Mouse (Mus musculus): ENCODE results near the gene C1rb. TPM values are rescaled to one million over a fixed set of nuclear protein-coding genes. Genes with fewer than 3 reads are reported as not detected.

The C1rb gene
- not detected in 2 replicates for polyA plus RNA-seq (2012; rRNA removed)

DNA sequence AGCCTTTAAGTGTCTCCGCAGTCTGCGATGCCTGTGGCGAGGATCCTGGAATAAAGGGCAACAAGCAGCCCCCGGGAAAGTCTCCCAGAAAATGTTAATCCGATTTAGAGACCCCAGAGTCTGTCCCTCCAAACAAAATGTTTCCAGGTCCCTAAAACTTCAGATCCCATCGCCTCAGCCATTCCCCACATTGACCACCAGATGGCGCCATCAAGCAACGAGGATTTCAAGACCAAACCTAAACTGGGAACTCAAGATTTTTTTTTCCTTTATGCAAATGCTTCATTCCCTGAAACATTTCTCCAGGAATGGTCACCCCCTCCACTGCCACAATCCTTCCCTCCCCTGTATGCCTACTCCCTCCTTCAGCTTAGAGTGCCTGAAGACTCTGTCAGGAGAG, at the start of gene C1rb:
Gene C1rb (plus strand): TSS at position 269 of the 400 bp plus-strand sequence.

DNA sequence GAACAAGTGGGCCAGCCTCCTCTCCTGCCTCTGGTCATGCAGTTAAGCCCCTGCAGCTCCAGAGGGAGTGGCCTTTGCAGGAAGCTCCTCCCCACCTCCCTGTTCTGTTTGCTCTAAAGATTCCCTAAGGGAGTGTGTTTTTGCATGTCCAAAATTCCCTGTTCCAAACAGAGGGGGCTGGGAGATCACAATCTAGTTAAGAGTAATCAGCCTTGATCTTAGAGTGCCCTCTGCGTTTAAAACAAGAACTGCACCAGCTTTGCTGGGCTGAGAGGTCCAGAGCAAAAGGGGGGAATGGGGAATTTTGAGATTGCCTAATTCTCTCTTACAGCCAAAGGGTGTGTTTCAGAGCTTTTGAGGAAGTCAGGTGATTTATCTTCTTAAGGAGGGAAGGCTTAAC, 27.8 kb upstream of the C1rb start, which contains the start of gene C1s1:
Gene C1s1 (minus strand): TSS at position 76 of the 400 bp plus-strand sequence.

Other genes starting within 250 kb of the C1rb start
- gene Pex5, start 155.2 kb upstream of the C1rb start, polyA plus RNA-seq (2012; rRNA removed): 20.7 and 22.3 TPM in 2 replicates
- 3.7 and 3.8 TPM in 2 replicates for gene Clstn3, start 105.5 kb upstream of the C1rb start, polyA plus RNA-seq (2012; rRNA removed)
- gene C1rl, start 77.2 kb upstream of the C1rb start, polyA plus RNA-seq (2012; rRNA removed): 14.3 and 16.2 TPM in 2 replicates
- gene C1ra, start 57.9 kb upstream of the C1rb start, polyA plus RNA-seq (2012; rRNA removed): 29.2 and 33.8 TPM in 2 replicates
- gene C1s1, start 27.9 kb upstream of the C1rb start, polyA plus RNA-seq (2012; rRNA removed): 152 and 156 TPM in 2 replicates
- 0.01 TPM in 1 of 2 replicates, not detected in the other for gene C1s2, start 65.8 kb downstream of the C1rb start, polyA plus RNA-seq (2012; rRNA removed)
- gene Lpcat3, start 92.7 kb downstream of the C1rb start, polyA plus RNA-seq (2012; rRNA removed): 144 and 183 TPM in 2 replicates
- 72.1 and 82.3 TPM in 2 replicates for gene Emg1, start 141.9 kb downstream of the C1rb start, polyA plus RNA-seq (2012; rRNA removed)
- 119 and 130 TPM in 2 replicates for gene Phb2, start 142.0 kb downstream of the C1rb start, polyA plus RNA-seq (2012; rRNA removed)
- 33.5 and 37.1 TPM in 2 replicates for gene Ptpn6, start 168.4 kb downstream of the C1rb start, polyA plus RNA-seq (2012; rRNA removed)
- 75.8 and 79.2 TPM in 2 replicates for gene Grcc10, start 171.1 kb downstream of the C1rb start, polyA plus RNA-seq (2012; rRNA removed)
- gene Gm45234, start 185.7 kb downstream of the C1rb start, polyA plus RNA-seq (2012; rRNA removed): not detected in 2 replicates
- 2.4 and 3.4 TPM in 2 replicates for gene Atn1, start 186.2 kb downstream of the C1rb start, polyA plus RNA-seq (2012; rRNA removed)
- gene Eno2, start 199.4 kb downstream of the C1rb start, polyA plus RNA-seq (2012; rRNA removed): 0.29 and 0.42 TPM in 2 replicates
- gene Lrrc23, start 209.4 kb downstream of the C1rb start, polyA plus RNA-seq (2012; rRNA removed): 0.05 and 0.06 TPM in 2 replicates
- gene Spsb2, start 238.4 kb downstream of the C1rb start, polyA plus RNA-seq (2012; rRNA removed): 6.0 and 6.8 TPM in 2 replicates
- 397 and 428 TPM in 2 replicates for gene Tpi1, start 244.0 kb downstream of the C1rb start, polyA plus RNA-seq (2012; rRNA removed)